Mouse (Mus musculus) E14TG2a.4 (cell line): ENCODE measurements around the gene Pigp.

Source experiments
- CTCF ChIP-seq: conservative IDR thresholded peaks from 2 replicates; pipeline ENCODE4 v1.5.1; 2014; ENCODE audit warnings: low read length
- NANOG ChIP-seq: IDR thresholded peaks from 2 replicates; pipeline ENCODE4 v1.6.1; 2014; ENCODE audit warnings: borderline replicate concordance, low read length, mixed read lengths
- POU5F1 ChIP-seq: IDR thresholded peaks from 2 replicates; pipeline ENCODE4 v1.6.1; 2014; ENCODE audit warnings: low read length, borderline replicate concordance

- TF ChIP-seq CTCF = no peak
- TF ChIP-seq NANOG = no peak
- TF ChIP-seq POU5F1 = no peak
Observed at GRCm38 (mm10) chr16:94395051-94395450, 23.4 kb upstream of the Pigp start.
